Mouse (Mus musculus): ENCODE measurements around the gene Cel. TPM values are rescaled to one million over a fixed set of nuclear protein-coding genes. Genes with fewer than 3 reads are reported as not detected.
A peak's percentile ranks its signal among the peaks of the same experiment; 100 is the strongest.

The Cel gene
- polyA plus RNA-seq (2015; fragmentation: Nextera tagmentation; extraction: Ambion mirVana): 2.0 and 3.3 TPM in 2 replicates

DNA sequence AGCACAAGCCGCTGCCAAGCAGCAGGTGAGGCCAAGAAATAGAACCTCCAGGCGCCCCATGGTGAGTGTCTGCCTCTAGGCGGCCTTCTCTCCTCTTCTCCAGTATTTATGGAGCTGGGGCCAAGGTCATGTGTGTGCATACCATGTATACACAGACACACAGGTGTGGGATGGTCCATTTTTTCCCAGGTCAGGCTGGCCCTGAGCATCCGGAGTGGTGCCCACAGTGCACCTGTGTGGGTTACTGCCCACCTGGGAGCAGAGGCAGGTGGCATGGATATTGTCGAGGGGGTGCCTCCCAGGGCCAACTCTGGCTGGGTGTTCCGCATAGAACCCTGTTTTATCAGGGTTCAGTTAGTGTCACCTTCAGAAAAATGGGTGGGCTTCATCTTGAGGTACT lies at the start of gene Cel:
Gene Cel (minus strand): TSS at position 101 of the 400 bp plus-strand sequence.
- DNase-seq (ENCODE audit: low spot score) (no peak), ATAC-seq (ENCODE audit: low FRiP score, low TSS enrichment) (no peak)
- Histone ChIP-seq H3K36me3 (ENCODE audit: control insufficient read depth, insufficient read depth, low read length) (peaks cover 10% of the 10 kb centered on the region; the same call in 1 of the 2 replicates), H3K4me2 (replicated peaks; ENCODE audit: low read depth) (no peak within 1 kb of the TSS), H3K4me1 (replicated peaks; ENCODE audit: control insufficient read depth, insufficient read depth) (no peaks in the 10 kb centered on the region), H3K27me3 (ENCODE audit: control insufficient read depth, insufficient read depth, low read length) (no peaks in the 10 kb centered on the region), H3K4me3 (ENCODE audit: low read depth, low read length) (no peak within 1 kb of the TSS), H3K9ac (ENCODE audit: low read length) (no peak within 1 kb of the TSS), H3K9me3 (ENCODE audit: control insufficient read depth, low read length) (no peaks in the 10 kb centered on the region), H3K27ac (replicated peaks) (no peak within 1 kb of the TSS)
- 60% methylated on average over 6 of the region's 6 CpGs for WGBS
- TF ChIP-seq CTCF (IDR thresholded peaks at IDR 0.05; ENCODE audit: low read depth): no peak
- no peak for TF ChIP-seq EP300 (optimal IDR thresholded peaks at IDR 0.05)

GRCm38 (mm10) chr2:28612436-28613063 lies 49.3 kb upstream of the Cel start:
- no peak overlapping the region for H3K9ac ChIP-seq (ENCODE audit: low read length)
- H3K9me3 ChIP-seq (ENCODE audit: control insufficient read depth, low read length): no peaks in the 10 kb centered on the region
- WGBS: 75% methylated on average over 10 of the region's 10 CpGs
- ATAC-seq (ENCODE audit: low FRiP score, low TSS enrichment) (no peak), DNase-seq (ENCODE audit: low spot score) (no peak)
- no peaks in the 10 kb centered on the region for H3K36me3 ChIP-seq (ENCODE audit: control insufficient read depth, insufficient read depth, low read length)
- TF ChIP-seq EP300 (optimal IDR thresholded peaks at IDR 0.05) (no peak), CTCF (IDR thresholded peaks at IDR 0.05; ENCODE audit: low read depth) (no peak)
- H3K27ac ChIP-seq (replicated peaks): no peak overlapping the region
- no peak overlapping the region for H3K4me3 ChIP-seq (ENCODE audit: low read depth, low read length)
- H3K27me3 ChIP-seq (ENCODE audit: control insufficient read depth, insufficient read depth, low read length): no peaks in the 10 kb centered on the region
- H3K4me1 ChIP-seq (replicated peaks; ENCODE audit: control insufficient read depth, insufficient read depth): no peaks in the 10 kb centered on the region
- no peak overlapping the region for H3K4me2 ChIP-seq (replicated peaks; ENCODE audit: low read depth)

DNA sequence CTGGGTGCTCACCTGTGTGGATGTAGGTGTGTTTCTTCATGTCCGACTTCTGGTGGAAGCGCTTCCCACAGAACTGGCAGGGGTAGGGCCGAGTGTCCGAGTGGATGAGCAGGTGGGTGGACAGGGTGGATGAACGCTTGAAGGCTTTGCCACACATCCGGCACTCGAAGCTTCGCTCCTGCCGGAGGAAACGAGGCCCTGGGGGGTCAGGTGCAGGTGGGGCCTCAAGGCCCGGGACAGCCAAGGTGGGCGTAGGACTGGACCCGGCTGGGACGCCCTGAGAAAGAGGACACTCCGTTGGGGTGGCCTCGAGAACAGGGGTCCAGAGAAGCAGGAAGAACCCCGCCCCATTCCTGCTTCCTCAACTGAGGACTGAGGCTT lies 48.2 kb upstream of the Cel start:
- H3K4me2 ChIP-seq (replicated peaks; ENCODE audit: low read depth): no peak overlapping the region
- no peaks in the 10 kb centered on the region for H3K9me3 ChIP-seq (ENCODE audit: control insufficient read depth, low read length)
- DNase-seq (ENCODE audit: low spot score) (no peak), ATAC-seq (ENCODE audit: low FRiP score, low TSS enrichment) (no peak)
- 78% methylated on average over 17 of the region's 17 CpGs for WGBS
- no peak overlapping the region for H3K4me3 ChIP-seq (ENCODE audit: low read depth, low read length)
- TF ChIP-seq EP300 (optimal IDR thresholded peaks at IDR 0.05) (no peak), CTCF (IDR thresholded peaks at IDR 0.05; ENCODE audit: low read depth) (no peak)
- H3K4me1 ChIP-seq (replicated peaks; ENCODE audit: control insufficient read depth, insufficient read depth): no peaks in the 10 kb centered on the region
- H3K27me3 ChIP-seq (ENCODE audit: control insufficient read depth, insufficient read depth, low read length): no peaks in the 10 kb centered on the region
- no peaks in the 10 kb centered on the region for H3K36me3 ChIP-seq (ENCODE audit: control insufficient read depth, insufficient read depth, low read length)
- H3K27ac ChIP-seq (replicated peaks): no peak overlapping the region
- no peak overlapping the region for H3K9ac ChIP-seq (ENCODE audit: low read length)

- Histone ChIP-seq H3K4me1 (replicated peaks; ENCODE audit: control insufficient read depth, insufficient read depth) (no peaks in the 10 kb centered on the region), H3K27ac (replicated peaks) (no peak overlapping the region), H3K9ac (ENCODE audit: low read length) (no peak overlapping the region), H3K36me3 (ENCODE audit: control insufficient read depth, insufficient read depth, low read length) (no peaks in the 10 kb centered on the region), H3K4me2 (replicated peaks; ENCODE audit: low read depth) (no peak overlapping the region), H3K4me3 (ENCODE audit: low read depth, low read length) (no peak overlapping the region), H3K9me3 (ENCODE audit: control insufficient read depth, low read length) (no peaks in the 10 kb centered on the region), H3K27me3 (ENCODE audit: control insufficient read depth, insufficient read depth, low read length) (no peaks in the 10 kb centered on the region)
- WGBS: 77% methylated on average over 12 of the region's 12 CpGs
- ATAC-seq (ENCODE audit: low FRiP score, low TSS enrichment) (no peak), DNase-seq (ENCODE audit: low spot score) (no peak)
- TF ChIP-seq CTCF (IDR thresholded peaks at IDR 0.05; ENCODE audit: low read depth) (no peak), EP300 (optimal IDR thresholded peaks at IDR 0.05) (no peak)
Observed at GRCm38 (mm10) chr2:28610716-28611406, 47.7 kb upstream of the Cel start.

GRCm38 (mm10) chr2:28609851-28610250 lies 46.6 kb upstream of the Cel start:
- peak; percentile 56 for DNase-seq (ENCODE audit: low spot score)
- no peaks in the 10 kb centered on the region for H3K4me1 ChIP-seq (replicated peaks; ENCODE audit: control insufficient read depth, insufficient read depth)
- H3K27me3 ChIP-seq (ENCODE audit: control insufficient read depth, insufficient read depth, low read length): no peaks in the 10 kb centered on the region
- H3K9ac ChIP-seq (ENCODE audit: low read length): no peak overlapping the region
- H3K4me2 ChIP-seq (replicated peaks; ENCODE audit: low read depth): no peak overlapping the region
- no peak overlapping the region for H3K27ac ChIP-seq (replicated peaks)
- no peaks in the 10 kb centered on the region for H3K9me3 ChIP-seq (ENCODE audit: control insufficient read depth, low read length)
- WGBS: 64% methylated on average over 10 of the region's 10 CpGs
- no peak; the same call in 1 of the 2 replicates for ATAC-seq (ENCODE audit: low FRiP score, low TSS enrichment)
- TF ChIP-seq EP300 (optimal IDR thresholded peaks at IDR 0.05) (no peak), CTCF (IDR thresholded peaks at IDR 0.05; ENCODE audit: low read depth) (no peak)
- no peak overlapping the region for H3K4me3 ChIP-seq (ENCODE audit: low read depth, low read length)
- H3K36me3 ChIP-seq (ENCODE audit: control insufficient read depth, insufficient read depth, low read length): no peaks in the 10 kb centered on the region

Measured in stomach, postnatal 0 days (tissue).